Mouse (Mus musculus) megakaryocyte, adult 5-6 weeks (primary cell): ENCODE measurements around the gene Fignl2. TPM values are rescaled to one million over a fixed set of nuclear protein-coding genes. Genes with fewer than 3 reads are reported as not detected.

Experiments used
- ATAC-seq: 2 replicates; pipeline ENCODE4 v1.8.0; 2016; ENCODE audit warnings: mild to moderate bottlenecking, inconsistent platforms; ENCODE audit not compliant: poor library complexity, severe bottlenecking
- total RNA-seq, 2 experiments: library from RNA; stranded (forward) in 1 of 2; stranded (reverse) in 1 of 2; fragments of 153-499, 151-499 nt in 1 of 2; fragments of 221-1000, 200-1000 nt in 1 of 2; gene quantifications; 2 replicates each; pipeline versions ENCODE4 v1.2.3 to v1.2.4; 2015 to 2017

Gene Fignl2
- total RNA-seq, 2 experiments from 2014 or later, result 0.04 to 0.07 TPM

DNA sequence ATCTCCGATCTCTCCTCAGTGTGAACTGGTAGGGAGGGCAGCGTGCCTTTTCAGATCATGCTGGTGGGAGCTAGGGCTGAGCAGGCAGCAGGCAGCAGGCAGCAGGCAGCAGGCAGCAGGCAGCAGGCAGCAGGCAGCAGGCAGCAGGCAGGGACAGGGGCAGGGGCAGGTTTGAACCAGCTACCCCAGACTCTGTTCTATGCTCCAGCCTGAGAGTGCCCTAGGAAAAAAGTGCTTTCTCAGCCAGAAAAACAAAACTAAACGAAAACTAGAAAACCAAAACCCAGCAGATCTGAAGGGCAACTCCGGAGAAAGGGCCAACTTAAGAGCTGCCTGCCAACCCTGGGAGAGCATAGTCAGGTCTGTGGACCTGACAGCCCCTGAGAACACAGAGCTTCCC lies 9.7 kb downstream of the Fignl2 start:
- ATAC-seq, result no peak

DNA sequence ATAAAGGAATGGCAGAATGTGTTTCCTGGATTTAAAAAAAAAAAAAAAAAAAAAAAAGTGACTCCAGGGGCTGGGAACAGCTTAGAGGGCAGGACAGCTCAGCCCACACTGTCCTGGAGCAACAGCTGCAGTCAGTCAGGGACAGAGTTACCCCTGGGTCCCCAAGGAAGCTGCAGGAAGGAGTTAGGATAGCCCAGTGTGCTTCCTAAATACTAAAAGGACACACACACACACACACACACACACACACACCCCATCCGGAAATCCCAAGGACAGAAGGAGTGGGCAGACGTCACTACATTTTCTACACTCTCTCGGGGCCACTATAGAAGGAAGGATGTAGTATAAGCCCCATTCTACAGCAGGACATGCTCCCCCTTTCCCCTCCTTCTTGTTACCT lies 10.3 kb downstream of the Fignl2 start:
- ATAC-seq, result no peak

DNA sequence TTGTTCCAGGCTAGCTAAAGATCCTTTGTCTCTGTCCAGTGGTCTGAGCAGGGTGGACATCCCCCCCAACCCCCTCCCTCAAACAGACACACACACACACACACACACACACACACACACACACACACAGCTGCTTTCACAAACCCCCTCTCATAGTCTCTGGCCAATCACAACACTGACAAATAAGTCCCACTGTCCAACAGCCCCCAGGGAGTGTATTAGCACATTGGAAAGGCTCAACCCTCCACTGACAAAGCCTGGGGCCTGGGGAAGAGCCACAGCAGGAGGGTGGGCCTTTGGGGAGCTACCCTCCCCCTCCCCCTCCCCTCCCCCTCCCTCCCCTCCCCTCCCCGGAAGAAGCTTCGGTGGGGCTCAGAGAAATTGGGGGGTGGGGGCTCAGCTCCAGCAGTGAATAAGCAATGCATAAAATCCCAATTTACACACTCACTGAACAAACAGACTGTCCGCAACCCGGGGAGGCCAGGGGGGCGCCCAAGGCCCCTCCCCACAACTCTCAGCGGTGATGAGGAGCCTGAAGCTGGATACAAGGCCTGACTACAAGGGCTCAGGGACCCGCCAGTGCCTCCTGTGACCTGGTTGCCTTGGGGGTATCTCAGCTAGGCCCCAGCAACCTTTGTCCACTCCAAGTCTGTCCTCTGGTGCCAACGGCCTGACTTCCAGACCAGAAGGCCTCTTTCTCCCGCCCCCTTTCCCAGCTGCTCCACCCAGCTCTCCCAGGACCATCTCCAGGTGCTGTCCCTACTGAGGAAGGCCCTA lies 11.3 kb downstream of the Fignl2 start:
- no peak for ATAC-seq

DNA sequence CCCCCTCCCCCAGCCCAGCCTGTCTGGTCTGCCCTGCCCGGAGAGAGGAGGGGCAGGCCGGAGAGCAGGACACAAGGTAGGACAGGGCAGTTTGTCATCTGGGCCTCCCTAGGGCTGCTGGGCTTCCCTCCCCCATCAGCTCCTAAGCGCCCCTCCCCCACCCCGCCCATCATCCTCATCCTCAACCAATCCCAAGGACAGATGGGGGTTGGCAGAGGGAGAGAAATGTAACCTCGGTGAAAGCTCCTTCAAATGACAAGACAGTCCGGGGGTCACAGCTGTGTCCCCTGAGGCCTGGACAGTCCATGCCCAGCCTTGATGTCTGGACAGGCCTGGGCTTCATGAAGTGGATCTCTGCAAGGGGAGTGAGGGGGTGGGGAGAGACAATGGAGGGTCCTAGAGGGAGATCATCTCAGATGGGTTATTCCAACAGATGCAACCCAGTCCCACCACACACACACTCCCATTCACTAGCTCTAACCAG lies 12.0 kb downstream of the Fignl2 start:
- ATAC-seq, result no peak

DNA sequence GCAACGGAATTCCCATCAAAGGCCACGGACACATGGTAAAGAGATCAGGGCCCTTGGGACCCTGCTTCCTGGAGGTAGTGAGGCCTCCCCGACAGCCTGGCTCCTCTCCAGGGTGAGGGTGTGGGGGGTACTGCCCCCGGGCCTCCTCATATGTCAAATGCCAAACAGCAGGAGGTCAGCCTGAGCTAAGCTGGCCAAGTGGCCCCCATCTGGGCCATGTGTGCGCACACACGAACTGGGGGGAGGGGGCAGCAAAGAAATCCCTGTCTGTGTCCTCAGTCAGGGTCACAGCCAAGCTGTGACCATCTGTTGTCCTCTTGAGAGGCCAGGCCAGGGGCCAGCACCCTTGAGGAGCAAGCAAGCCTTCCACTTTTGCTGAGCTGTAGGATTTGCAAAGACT lies 13.3 kb downstream of the Fignl2 start:
- ATAC-seq, result no peak

DNA sequence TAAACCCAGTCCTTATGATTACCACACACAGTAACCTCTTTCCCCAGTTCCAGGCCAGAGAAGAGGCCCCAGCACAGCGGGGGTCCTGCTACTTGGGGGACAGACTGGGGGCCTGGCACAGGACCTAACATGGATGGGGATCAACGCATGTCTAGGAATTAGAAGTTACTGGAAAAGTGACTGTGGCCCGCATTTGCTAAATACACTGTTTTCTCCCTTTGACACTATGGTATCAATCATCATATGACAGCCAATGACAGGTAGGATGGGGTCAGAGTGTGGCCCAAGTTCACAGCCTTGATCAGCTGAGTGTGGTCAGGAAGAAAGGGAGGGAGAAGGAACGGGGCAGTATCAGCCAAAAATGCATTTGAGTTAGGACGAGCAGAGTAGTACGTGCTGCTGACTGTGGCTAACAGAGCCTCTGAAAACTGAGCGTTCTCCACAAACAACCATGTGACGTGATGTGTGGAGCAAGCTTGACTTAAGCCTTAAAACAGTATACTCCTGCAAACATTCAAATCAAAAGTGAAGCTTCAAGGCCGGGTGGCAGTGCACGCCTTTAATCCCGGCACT lies 18.0 kb downstream of the Fignl2 start:
- ATAC-seq, result no peak

DNA sequence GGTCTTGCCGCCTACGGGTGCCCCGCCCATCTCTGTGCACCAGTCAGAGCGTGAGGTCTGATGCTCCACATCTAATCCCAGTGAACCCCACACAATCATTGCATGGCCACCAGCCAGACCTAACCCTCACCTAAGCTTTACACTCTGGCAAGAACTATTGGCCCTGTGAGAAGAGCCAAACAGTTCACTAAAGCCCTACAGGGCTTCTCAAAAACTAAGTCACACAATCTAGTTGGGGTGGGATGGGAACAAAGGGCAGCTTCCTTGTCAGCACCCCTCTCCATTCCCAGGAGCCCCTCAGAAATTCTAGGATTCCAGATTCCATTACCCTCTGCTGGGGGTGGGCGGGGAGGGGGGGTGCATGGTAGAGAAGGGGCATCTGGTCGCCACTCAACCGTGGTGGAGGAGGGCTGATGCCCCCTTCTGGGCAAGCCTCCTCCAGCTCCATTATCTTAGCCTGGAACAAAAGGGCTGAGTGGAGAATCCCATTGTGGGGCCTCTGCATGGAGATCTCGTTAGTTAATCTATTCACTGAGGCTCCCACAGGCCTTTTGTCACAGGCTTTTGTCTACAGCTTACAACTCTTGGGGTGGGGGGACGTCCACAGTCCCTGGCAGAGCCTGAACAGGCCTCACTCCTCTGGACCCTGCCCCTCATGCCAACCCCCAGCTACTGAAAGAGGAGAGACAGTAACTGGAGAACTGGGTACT lies 18.6 kb downstream of the Fignl2 start:
- ATAC-seq, result no peak

DNA sequence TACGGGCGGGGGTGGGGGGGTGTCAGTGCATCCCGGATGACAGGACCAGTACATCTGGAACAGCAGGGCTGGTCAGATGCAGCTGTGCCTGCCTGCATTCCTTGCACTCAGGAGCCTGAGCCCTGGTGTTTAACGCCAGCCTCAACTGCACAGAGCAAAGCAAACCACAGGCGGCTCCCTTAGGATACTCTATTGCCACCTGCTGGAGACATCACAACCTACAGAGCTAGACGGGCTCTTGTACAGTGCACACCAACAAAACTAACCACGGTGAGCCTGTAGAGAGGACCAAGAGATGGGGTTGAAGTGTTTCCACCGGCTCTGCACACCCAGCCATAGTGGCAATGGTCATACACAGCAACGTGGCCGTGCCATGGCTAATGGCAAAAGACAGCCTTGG lies 22.1 kb downstream of the Fignl2 start:
- peak; percentile 54; the same call in 1 of the 2 replicates for ATAC-seq

DNA sequence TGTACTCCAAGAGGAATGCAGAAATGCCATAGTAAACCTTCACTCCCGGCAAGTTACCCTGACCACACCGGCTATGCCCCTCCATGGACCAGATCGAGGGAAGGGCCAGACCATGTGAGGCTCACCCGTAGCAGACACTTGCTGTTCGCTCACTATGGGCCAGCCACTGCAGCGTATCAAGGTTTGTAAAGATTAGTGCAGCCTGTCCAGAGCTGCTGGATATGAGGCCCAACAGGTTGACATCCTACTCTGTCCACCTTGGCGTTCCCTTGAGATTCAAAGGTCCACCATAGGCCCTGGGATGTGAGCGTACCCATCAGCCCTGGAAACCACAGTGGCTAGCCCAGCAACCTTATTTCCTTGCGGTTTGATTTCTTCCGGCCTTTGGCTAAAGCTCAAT lies 23.8 kb downstream of the Fignl2 start:
- no peak for ATAC-seq

DNA sequence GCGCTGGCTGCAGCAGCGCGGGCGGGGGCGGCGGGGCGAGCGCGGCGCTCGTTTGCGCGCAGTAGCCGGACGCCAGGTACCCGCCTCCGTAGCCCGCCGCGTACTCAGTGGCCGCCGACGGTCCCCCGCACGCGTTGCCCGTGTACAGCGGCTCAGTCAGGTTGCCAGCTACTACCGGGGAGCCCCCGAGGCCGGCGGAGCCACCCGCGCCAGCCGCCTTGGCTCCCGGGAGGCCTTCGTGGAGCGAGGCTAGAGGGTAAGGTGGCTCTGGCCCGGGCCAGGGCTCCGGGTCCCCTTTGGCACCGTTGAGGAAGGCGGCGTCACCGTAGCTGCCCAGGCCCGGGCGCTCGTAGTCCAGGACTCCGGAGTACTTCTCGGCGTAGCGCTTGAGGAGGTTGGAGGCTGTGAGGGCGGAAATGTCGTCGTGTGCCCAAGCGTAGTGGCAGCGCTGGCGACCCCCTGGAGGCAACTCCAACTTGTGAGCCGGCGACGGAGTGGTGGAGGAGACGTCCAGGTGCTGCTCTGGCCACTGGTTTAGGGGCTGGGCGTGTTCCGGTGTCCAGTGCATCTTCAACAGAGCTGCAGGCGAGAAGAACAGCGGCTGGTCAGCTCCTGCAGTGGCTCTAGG lies 24.4 kb downstream of the Fignl2 start:
- ATAC-seq, result no peak

DNA sequence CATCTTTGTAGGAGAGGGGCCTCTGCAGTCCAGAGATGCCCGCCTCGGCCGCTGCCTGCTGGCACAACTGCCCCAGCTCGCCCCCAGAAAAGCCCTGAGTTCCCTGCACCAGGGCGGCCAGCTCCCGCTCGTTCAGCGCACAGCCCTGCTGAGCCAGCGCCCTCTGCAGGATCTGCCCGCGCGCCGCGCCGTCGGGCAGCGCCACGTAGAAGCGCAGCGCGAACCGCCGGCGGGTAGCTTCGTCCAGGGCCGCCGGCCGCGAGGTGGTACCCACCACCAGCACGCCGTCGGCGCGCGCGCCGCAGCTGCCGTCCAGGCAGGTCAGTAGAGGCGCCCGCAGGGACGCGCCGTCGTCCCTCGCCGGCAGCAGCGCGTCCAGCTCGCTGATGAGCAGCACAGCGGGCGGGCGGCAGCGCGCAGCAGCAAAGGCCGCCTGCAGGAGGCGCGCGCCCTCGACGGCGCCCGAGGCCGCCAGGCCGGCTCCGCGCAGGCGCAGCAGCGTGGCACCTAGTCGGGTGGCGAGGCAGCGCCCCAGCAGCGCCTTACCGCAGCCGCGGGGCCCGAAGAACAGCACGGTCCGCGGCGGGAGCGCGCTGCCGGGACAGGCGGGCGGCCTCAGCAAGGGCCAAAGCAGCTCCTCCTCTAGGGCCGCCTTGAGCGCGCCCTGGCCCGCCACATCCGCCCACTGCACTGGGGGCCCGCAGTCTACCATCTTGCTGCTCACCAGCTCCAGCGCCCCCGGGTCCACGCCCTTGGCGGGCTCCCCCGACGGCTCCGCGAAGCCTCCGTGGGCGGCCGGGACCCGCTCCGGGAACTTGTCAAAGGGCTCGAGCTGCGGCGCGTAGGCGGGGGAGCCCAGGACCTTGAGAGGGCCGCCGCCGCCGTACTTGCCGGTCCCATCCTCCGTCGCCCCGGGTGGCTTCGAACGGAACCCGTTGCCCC lies 25.5 kb downstream of the Fignl2 start:
- no peak for ATAC-seq

DNA sequence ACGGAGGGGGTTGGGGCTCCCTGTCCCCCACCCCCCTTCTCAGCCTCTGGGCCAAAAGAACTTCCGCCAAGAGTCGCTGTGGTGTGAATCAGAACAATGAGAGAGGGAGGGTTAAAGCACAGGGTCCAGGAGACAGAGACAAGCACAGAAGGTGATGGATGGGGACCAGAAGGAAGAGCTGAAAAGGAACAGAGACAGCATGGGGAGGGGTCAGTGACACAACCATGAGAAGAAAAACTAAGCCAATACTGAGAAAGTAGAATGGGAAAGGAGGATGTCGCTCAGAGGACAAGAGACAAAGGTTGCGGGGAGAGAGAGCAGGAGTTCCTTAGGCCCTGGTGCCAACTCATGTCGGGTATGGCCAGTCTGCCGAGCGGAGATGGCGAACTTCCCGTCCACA lies 26.5 kb downstream of the Fignl2 start:
- no peak for ATAC-seq

DNA sequence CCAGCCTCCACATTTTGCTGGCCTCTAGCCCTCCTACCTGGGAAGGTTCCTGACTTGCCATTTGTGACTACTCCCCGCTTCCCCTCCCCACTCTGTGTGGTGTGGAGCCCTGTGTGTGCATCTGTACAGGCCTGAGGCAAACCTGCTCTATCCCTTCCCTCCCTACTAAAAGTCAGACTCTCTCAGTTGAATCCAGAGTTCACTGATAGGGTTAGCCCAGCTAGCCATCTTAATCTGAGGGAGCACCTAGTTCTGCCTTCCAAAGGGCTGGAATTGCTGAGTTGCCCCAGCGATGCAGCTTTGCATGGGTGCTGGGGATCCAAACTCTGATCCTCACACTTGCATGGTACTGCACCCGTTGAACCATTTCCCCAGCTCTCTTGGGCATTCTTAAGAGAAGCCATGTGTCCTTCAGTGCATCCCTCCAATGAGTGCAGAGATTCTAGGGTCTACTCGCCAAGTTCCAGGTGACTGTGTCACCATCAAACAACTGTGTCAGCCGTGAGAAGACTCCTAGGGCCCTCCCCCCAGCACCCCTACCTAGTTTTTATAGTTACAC lies 29.9 kb downstream of the Fignl2 start:
- no peak for ATAC-seq

DNA sequence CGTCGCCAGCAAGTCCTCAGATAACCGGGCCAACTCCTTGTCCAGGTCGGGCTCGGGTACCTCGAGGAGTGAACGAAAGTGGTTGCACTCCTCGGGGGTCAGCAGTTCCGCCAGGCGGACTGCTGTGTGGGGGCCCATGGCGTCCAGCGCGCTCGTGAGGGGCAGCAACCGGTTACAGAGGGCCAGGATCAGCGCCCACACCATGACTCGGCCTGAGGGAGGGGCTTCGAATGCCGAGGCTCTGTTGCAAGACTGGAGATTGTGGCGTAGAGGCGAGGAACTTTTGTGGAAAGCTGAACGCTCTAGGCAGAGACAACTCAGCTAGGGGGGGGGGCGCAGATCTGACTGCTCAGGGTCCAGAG lies 31.2 kb downstream of the Fignl2 start, which contains the start of gene Gm47841:
Gene Gm47841, minus strand, starts transcription at position 204 of the 362 bp plus-strand sequence.
- no peak for ATAC-seq

DNA sequence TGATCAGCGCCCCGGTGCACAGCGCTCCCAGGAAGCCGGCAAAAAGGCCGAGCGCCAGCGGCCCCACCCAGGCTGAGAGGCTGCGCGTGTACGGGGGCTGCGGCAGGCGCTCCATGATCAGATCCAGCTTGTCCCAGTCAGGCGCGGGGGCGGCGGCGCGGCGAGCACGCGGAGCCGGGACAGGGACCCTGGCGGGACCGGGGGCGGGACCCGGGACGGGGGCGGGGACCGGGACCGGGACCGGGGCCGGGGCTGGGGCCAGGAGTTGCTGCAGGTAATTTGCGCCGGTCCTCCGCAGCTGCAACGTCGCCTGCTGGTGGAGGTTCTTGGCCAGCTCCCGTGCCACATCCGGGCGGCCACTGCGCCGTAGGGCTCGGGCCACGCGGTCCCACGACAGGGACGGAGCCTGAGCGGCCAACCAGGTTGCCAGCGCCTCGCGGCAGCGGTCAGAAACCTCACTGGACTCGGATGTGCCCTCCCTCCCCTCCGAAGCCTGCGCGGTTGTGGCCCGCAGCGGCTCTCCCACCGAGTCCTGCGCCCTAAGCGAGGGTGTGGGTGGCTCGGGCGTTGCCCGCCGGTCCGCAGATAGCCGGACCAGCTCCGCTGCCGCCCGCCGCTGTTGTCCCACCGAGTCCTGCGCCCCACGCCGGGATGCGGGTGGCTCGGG lies 31.7 kb downstream of the Fignl2 start:
- no peak for ATAC-seq

DNA sequence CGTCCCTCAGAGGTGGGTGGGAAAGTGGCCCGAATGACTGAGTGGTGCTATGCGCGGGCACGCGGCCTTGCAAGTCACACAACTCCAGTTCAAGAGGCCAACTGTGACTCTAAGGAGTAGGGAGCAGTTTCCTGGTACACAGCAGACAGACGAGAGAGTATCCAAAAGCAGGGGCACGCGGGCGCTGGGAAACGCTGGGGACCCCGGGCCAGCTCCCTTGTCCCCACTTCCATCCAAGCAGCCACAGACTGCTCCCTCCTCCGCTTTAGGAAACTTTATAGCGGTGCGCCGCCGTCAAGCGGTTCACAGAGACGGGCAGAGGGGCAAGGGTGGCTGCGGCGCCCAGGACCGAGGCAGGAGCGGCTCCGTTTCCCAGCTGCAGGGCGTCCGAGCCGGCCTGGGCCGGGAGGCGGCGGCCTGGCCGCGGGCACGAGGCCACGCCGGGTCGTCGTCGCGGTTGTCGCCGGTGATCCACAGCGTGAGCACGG lies 32.3 kb downstream of the Fignl2 start:
- ATAC-seq, result no peak

DNA sequence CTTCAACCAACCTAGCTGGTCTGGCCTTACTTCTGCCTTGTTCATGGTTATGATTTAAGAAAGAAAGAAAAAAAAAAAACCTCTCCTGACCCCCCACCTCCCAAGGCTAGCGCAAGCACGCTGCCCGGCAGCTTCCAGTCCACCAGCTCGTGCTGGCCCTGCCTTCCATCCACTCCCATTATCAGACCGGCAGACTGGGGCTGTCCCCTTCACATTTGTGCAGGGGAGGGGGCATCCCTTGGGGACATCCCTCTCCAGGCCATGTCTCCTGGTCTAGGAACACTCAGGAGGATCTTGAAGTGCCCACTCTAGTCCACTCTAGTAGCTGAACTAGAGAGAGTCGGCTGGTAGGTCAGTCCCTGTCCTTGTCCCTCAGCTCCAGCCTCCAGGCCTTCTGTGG lies 33.8 kb downstream of the Fignl2 start:
- ATAC-seq, result no peak

DNA sequence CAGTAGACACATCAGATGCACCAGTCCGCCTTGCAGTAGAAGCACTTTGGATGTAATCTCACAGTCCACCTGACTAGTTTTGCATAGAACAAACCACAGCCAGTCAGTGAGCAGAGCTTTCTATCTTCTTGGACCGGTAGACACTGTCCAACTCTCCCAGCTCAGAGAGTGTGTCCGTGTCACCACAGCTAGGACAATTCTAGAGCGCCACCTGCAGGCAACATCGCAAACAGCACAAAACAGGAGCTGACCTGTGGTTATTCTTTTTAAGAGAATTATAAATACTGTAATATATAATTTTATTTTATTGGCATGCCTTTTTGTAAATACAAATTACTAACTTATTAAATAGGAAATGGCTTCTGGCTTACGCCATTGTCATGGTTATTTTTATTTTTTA lies 35.8 kb downstream of the Fignl2 start:
- no peak for ATAC-seq

DNA sequence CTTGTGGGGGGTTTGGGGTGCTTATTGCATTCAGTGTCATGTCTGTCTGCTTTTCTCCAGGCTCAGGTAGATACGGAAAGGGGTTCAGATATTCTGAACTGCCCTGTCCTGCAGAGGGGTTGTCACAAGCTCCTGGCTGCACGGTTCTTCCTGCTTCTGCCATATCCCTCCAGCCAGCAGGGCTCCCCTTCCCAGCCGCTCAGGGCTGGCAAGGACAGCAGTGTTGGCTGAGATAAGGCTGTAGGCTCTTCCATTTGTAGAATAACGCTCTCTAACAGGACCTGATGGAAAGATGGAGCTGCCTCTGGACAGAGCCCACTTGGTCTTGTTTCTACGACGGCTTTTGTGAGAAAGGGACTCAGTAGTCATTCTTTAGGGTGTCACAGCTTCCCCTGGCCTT lies 36.4 kb downstream of the Fignl2 start:
- ATAC-seq, result no peak
